Mouse (Mus musculus): Measurements from ENCODE around the gene Fxyd3.

DNA sequence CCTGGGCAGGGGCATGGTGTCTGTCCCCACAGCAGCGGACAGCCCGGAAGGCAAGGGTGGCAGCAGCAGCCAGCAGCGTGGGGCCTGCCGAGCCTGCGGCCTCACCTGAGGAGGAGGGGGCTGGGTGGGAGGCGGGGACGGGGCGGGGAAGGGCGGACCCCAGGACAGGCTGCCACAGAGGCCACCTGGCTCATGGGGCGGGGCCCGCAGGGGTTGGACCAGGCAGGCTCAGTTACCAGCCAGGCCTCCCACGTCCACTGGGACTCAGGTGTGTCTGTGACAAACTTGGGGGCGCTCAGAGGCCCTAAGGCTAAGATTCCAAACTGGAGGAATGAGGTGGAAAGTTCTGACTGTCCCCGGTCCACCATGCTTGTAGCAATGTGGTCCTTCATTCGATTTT, 38.7 kb upstream of the Fxyd3 start, which contains the start of gene Hpn:
- TF ChIP-seq POLR2A (IDR thresholded peaks at IDR 0.05; ENCODE audit: low read depth, low read length), result no peak
- TF ChIP-seq CTCF (IDR thresholded peaks at IDR 0.05; ENCODE audit: borderline replicate concordance, insufficient read depth, low read length), result no peak
